Mouse (Mus musculus): ENCODE measurements at regions not wholly inside any gene's neighbourhood (a gene's known extent, or its start where the extent isn't known, plus 50 kb on each side); places are given as distances from the start of the nearest gene placed in this dataset.

DNA sequence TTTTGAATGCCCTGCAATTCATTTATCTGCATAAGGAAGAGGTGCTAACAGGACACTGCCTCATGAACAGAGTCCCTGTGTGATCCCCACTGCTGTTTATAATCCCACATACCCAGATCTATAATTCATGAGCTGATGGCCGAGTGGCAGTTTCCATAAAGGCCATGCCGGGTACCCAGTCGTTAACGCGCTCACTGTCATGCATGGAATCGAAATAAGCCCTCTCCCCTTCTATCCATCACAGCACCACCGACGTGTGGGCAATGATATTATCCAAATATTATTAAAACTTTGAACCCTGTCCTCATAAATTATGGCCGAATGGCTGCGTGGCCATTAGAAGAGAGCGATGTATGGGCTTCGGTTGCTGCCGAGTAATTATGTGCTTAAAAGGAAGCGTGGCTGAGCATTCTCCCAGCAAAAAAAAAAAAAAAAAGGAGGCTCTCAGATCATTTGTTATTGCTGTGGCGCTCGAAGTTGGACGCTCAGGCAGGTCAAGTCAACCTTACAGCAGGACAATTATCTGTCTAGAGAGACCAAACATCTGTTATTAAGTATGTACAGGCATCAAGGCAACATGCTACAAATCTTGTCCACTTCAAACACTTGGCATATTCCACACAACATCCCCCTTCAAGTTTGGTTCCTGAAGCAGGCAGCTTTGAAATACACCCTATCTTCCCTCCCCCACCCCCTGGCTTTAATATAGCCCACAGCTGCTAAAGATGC lies 109.1 kb upstream of the Sall1 start:
- ATAC-seq (replicated peaks), result no peak
- Histone ChIP-seq H3K27ac (replicated peaks) (no peak overlapping the region), H3K27me3 (no peaks in the 10 kb centered on the region), H3K9ac (replicated peaks) (no peak overlapping the region), H3K9me3 (no peaks in the 10 kb centered on the region), H3K36me3 (no peaks in the 10 kb centered on the region), H3K4me3 (no peak overlapping the region), H3K4me2 (replicated peaks) (no peak overlapping the region), H3K4me1 (peaks cover 14% of the 10 kb centered on the region)
- 29% methylated on average over 17 of the region's 17 CpGs for WGBS

DNA sequence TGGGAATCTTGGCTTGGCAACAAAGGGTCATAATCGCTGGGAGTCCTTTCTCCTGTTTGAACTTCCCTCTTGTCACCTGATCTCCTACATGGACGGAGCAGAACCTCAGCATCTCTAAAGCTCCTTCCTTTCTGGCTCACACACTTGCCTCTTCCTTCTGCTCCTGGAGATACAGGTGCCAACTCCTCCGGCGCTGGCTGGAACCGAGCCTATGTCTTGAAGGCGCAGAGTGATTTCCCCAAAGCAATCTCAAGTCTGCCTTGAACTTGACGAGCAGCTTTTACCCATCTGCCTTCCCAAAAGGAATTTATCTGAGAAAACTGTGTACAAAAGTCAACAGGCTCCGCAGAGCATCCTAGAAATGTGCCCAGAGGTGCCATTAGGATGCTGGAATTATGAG lies 108.4 kb upstream of the Sall1 start:
- ATAC-seq (replicated peaks), result no peak
- no peak overlapping the region for H3K4me2 ChIP-seq (replicated peaks)
- H3K9ac ChIP-seq (replicated peaks), result no peak overlapping the region
- H3K36me3 ChIP-seq, result no peaks in the 10 kb centered on the region
- H3K27me3 ChIP-seq, result no peaks in the 10 kb centered on the region
- no peaks in the 10 kb centered on the region for H3K9me3 ChIP-seq
- H3K4me3 ChIP-seq, result no peak overlapping the region
- H3K27ac ChIP-seq (replicated peaks), result no peak overlapping the region
- H3K4me1 ChIP-seq, result peaks cover 14% of the 10 kb centered on the region
- WGBS, result 65% methylated on average over 8 of the region's 8 CpGs

GRCm38 (mm10) chr8:89150952-89151351 lies 107.0 kb upstream of the Sall1 start:
- no peak for ATAC-seq (replicated peaks)
- Histone ChIP-seq H3K4me3 (no peak overlapping the region), H3K4me1 (peaks cover 14% of the 10 kb centered on the region), H3K9ac (replicated peaks) (no peak overlapping the region), H3K36me3 (no peaks in the 10 kb centered on the region), H3K27ac (replicated peaks) (no peak overlapping the region), H3K9me3 (no peaks in the 10 kb centered on the region), H3K4me2 (replicated peaks) (no peak overlapping the region), H3K27me3 (no peaks in the 10 kb centered on the region)
- WGBS, result 100% methylated on average over 2 of the region's 2 CpGs

- no peaks in the 10 kb centered on the region for H3K9me3 ChIP-seq
- H3K4me2 ChIP-seq (replicated peaks), result no peak overlapping the region
- 75% methylated on average over 8 of the region's 8 CpGs for WGBS
- H3K4me3 ChIP-seq, result no peak overlapping the region
- no peaks in the 10 kb centered on the region for H3K36me3 ChIP-seq
- no peak overlapping the region for H3K27ac ChIP-seq (replicated peaks)
- no peak for ATAC-seq (replicated peaks)
- no peaks in the 10 kb centered on the region for H3K27me3 ChIP-seq
- no peak overlapping the region for H3K9ac ChIP-seq (replicated peaks)
- peaks cover 17% of the 10 kb centered on the region for H3K4me1 ChIP-seq
Measured at GRCm38 (mm10) chr8:89141529-89142235, 97.7 kb upstream of the Sall1 start.

- no peak overlapping the region for H3K4me2 ChIP-seq (replicated peaks)
- 77% methylated on average over 3 of the region's 3 CpGs for WGBS
- ATAC-seq (replicated peaks), result no peak
Measured at GRCm38 (mm10) chr8:89139876-89140275, 95.9 kb upstream of the Sall1 start.

DNA sequence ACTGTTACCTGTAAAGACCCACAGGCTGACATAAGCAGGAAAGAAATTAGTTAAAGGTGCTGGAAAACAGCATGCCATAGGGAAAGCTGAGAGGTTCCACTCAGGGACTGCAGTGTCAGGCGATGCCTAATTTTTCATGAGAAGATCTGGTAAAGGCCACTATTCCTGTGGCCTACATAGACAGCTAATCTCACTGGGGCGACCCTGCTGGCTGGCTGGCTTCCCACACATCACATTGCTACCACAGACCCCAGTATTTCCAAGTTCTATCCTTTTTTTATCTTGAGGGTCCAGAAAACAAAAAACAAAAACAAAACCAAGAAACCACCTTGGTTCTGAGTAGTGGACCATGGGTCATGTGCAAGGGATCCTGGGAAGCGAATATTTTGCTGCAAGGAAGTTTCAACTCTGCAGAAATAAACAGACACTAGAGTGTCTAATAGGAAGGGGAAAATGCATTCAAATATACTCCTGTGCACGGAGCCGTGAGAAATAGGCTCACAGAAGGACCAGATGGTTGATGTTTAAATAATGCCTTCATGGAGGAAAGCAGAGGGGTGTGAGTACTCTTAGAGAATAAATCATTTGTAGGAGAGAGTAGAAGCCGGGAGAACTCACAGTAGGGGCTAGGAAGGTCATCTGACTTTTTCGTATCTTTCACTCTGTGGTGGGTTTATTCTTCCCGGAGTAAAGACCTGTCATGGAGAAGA lies 94.6 kb upstream of the Sall1 start:
- Histone ChIP-seq H3K36me3 (no peaks in the 10 kb centered on the region), H3K27me3 (no peaks in the 10 kb centered on the region), H3K9me3 (no peaks in the 10 kb centered on the region), H3K9ac (replicated peaks) (no peak overlapping the region), H3K4me2 (replicated peaks) (no peak overlapping the region), H3K4me3 (no peak overlapping the region), H3K27ac (replicated peaks) (no peak overlapping the region), H3K4me1 (peaks cover 32% of the 10 kb centered on the region)
- 54% methylated on average over 8 of the region's 8 CpGs for WGBS
- ATAC-seq (replicated peaks), result no peak

More at GRCm38 (mm10) chr8:89139876-89140275, 95.9 kb upstream of the Sall1 start:
- H3K4me3 ChIP-seq, result no peak overlapping the region
- H3K27me3 ChIP-seq, result no peaks in the 10 kb centered on the region
- H3K9ac ChIP-seq (replicated peaks), result no peak overlapping the region
- no peaks in the 10 kb centered on the region for H3K36me3 ChIP-seq
- H3K9me3 ChIP-seq, result no peaks in the 10 kb centered on the region
- peaks cover 25% of the 10 kb centered on the region for H3K4me1 ChIP-seq
- H3K27ac ChIP-seq (replicated peaks), result no peak overlapping the region

GRCm38 (mm10) chr8:89134581-89135484 lies 90.9 kb upstream of the Sall1 start:
- no peaks in the 10 kb centered on the region for H3K36me3 ChIP-seq
- peak overlapping the region; percentile 29; the same call in 1 of the 2 replicates for H3K27ac ChIP-seq (replicated peaks)
- H3K27me3 ChIP-seq, result no peaks in the 10 kb centered on the region
- no peaks in the 10 kb centered on the region for H3K9me3 ChIP-seq
- peaks cover 41% of the 10 kb centered on the region for H3K4me1 ChIP-seq
- H3K9ac ChIP-seq (replicated peaks), result no peak overlapping the region
- ATAC-seq (replicated peaks), result peak; percentile 65
- 39% methylated on average over 19 of the region's 19 CpGs for WGBS
- H3K4me2 ChIP-seq (replicated peaks), result peak overlapping the region; percentile 0; the same call in 1 of the 2 replicates
- no peak overlapping the region for H3K4me3 ChIP-seq

- 0 out of 2 replicates have a peak, but pooled peaks have one; percentile 49 for ATAC-seq (replicated peaks)
- no peak overlapping the region for H3K4me3 ChIP-seq
- H3K9ac ChIP-seq (replicated peaks), result no peak overlapping the region
Measured at GRCm38 (mm10) chr8:89134058-89134457, 90.1 kb upstream of the Sall1 start.

GRCm38 (mm10) chr8:89121051-89121450 lies 77.1 kb upstream of the Sall1 start:
- H3K27me3 ChIP-seq, result no peaks in the 10 kb centered on the region
- H3K9me3 ChIP-seq, result no peaks in the 10 kb centered on the region
- H3K4me1 ChIP-seq, result no peaks in the 10 kb centered on the region
- H3K36me3 ChIP-seq, result no peaks in the 10 kb centered on the region
- H3K4me2 ChIP-seq (replicated peaks), result no peak overlapping the region
- ATAC-seq (replicated peaks), result no peak
- no peak overlapping the region for H3K27ac ChIP-seq (replicated peaks)
- no peak overlapping the region for H3K9ac ChIP-seq (replicated peaks)
- no peak overlapping the region for H3K4me3 ChIP-seq
- WGBS, result 90% methylated on average over 6 of the region's 6 CpGs

More at GRCm38 (mm10) chr8:89134058-89134457, 90.1 kb upstream of the Sall1 start:
- no peak overlapping the region for H3K27ac ChIP-seq (replicated peaks)
- no peaks in the 10 kb centered on the region for H3K9me3 ChIP-seq
- WGBS, result 44% methylated on average over 5 of the region's 5 CpGs
- H3K27me3 ChIP-seq, result no peaks in the 10 kb centered on the region
- peaks cover 41% of the 10 kb centered on the region for H3K4me1 ChIP-seq
- H3K4me2 ChIP-seq (replicated peaks), result no peak overlapping the region
- H3K36me3 ChIP-seq, result no peaks in the 10 kb centered on the region

- H3K4me3 ChIP-seq, result no peak overlapping the region
- WGBS, result 70% methylated on average over 15 of the region's 15 CpGs
Measured at GRCm38 (mm10) chr8:89107895-89108660, 64.1 kb upstream of the Sall1 start.

GRCm38 (mm10) chr8:89106346-89106745 lies 62.4 kb upstream of the Sall1 start:
- H3K36me3 ChIP-seq, result no peaks in the 10 kb centered on the region
- no peaks in the 10 kb centered on the region for H3K9me3 ChIP-seq
- H3K9ac ChIP-seq (replicated peaks), result no peak overlapping the region
- no peak overlapping the region for H3K4me2 ChIP-seq (replicated peaks)
- no peaks in the 10 kb centered on the region for H3K27me3 ChIP-seq
- H3K4me3 ChIP-seq, result no peak overlapping the region
- 80% methylated on average over 4 of the region's 4 CpGs for whole genome bisulfite sequencing
- H3K4me1 ChIP-seq, result no peaks in the 10 kb centered on the region
- ATAC-seq (replicated peaks), result no peak
- H3K27ac ChIP-seq (replicated peaks), result no peak overlapping the region

More at GRCm38 (mm10) chr8:89107895-89108660, 64.1 kb upstream of the Sall1 start:
- Histone ChIP-seq H3K9ac (replicated peaks) (no peak overlapping the region), H3K9me3 (no peaks in the 10 kb centered on the region), H3K36me3 (no peaks in the 10 kb centered on the region), H3K27me3 (no peaks in the 10 kb centered on the region), H3K4me1 (no peaks in the 10 kb centered on the region), H3K27ac (replicated peaks) (no peak overlapping the region), H3K4me2 (replicated peaks) (no peak overlapping the region)
- ATAC-seq (replicated peaks), result no peak

Data from forebrain, embryonic 15.5 days (tissue).